26 mouse cellular contexts compared by ENCODE assay signal in genomic region chr12:107457835-107458234, GRCm38 (mm10). TPM values are rescaled to one million over a fixed set of nuclear protein-coding genes. Genes with fewer than 3 reads are reported as not detected.
DNase-seq lines count a peak whose midpoint lies in the region; ATAC-seq lines count a peak whose summit lies in the region.
"Had no signal": no experiment of that assay in that cellular context is flagged by ENCODE, and none has a peak within 500 bp of the region (broad histone marks: within the 10 kb centered on the region; RNA-seq: fewer than 3 reads in every experiment).

No protein-coding gene starts in this region.

- no peak overlapping the region for H3K27ac ChIP-seq in heart, embryonic 14.5 days (replicated peaks in 1 of 2; ENCODE audit: control insufficient read depth in 1 of 2, insufficient read depth in 1 of 2, low read depth in 2 of 2, low read length in 2 of 2)
- H3K27ac ChIP-seq in midbrain, embryonic 10.5 days (replicated peaks): 0 out of 2 replicates have a peak overlapping the region, but pooled peaks have one; percentile 9
- no peak overlapping the region for H3K27ac ChIP-seq in midbrain, embryonic 15.5 days
- H3K27ac ChIP-seq: embryonic facial prominence, embryonic 13.5 days; forebrain, embryonic 10.5 days; hindbrain, embryonic 13.5 days; hindbrain, postnatal 0 days had no signal

- H3K9ac ChIP-seq in heart, embryonic 14.5 days (ENCODE audit: low read length): no peak overlapping the region
- no peak overlapping the region for H3K9ac ChIP-seq in midbrain, embryonic 15.5 days
- H3K9ac ChIP-seq: embryonic facial prominence, embryonic 13.5 days; hindbrain, embryonic 13.5 days had no signal

- H3K36me3 ChIP-seq in heart, embryonic 14.5 days (ENCODE audit: control insufficient read depth, insufficient read depth, low read length): no peaks in the 10 kb centered on the region
- H3K36me3 ChIP-seq in midbrain, embryonic 10.5 days: no peaks in the 10 kb centered on the region
- H3K36me3 ChIP-seq in midbrain, embryonic 15.5 days (replicated peaks): no peaks in the 10 kb centered on the region
- H3K36me3 ChIP-seq: embryonic facial prominence, embryonic 13.5 days; forebrain, embryonic 10.5 days; G1E; hindbrain, embryonic 13.5 days had no signal

- no peaks in the 10 kb centered on the region for H3K9me3 ChIP-seq in heart, embryonic 14.5 days (ENCODE audit: control insufficient read depth, low read length)
- H3K9me3 ChIP-seq in midbrain, embryonic 10.5 days (replicated peaks): no peaks in the 10 kb centered on the region
- no peaks in the 10 kb centered on the region for H3K9me3 ChIP-seq in midbrain, embryonic 15.5 days
- H3K9me3 ChIP-seq: embryonic facial prominence, embryonic 13.5 days; forebrain, embryonic 10.5 days; hindbrain, embryonic 13.5 days had no signal

- peak overlapping the region; percentile 3; the same call in 1 of the 2 replicates for H3K4me2 ChIP-seq in heart, embryonic 14.5 days (ENCODE audit: low read length)
- H3K4me2 ChIP-seq in midbrain, embryonic 15.5 days: no peak overlapping the region
- H3K4me2 ChIP-seq: embryonic facial prominence, embryonic 13.5 days; hindbrain, embryonic 13.5 days had no signal

- H3K4me3 ChIP-seq in heart, embryonic 14.5 days (ENCODE audit: control insufficient read depth in 1 of 2, insufficient read depth in 1 of 2, low read depth in 1 of 2, low read length in 2 of 2): no peak overlapping the region
- H3K4me3 ChIP-seq in midbrain, embryonic 10.5 days: no peak overlapping the region
- no peak overlapping the region for H3K4me3 ChIP-seq in midbrain, embryonic 15.5 days
- H3K4me3 ChIP-seq: embryonic facial prominence, embryonic 13.5 days; erythroblast, embryonic 14.5 days; forebrain, embryonic 10.5 days; hindbrain, embryonic 13.5 days had no signal

- ATAC-seq in heart, embryonic 14.5 days (ENCODE audit: insufficient number of reproducible peaks, insufficient read depth, low FRiP score, low read depth): no peak
- ATAC-seq in midbrain, embryonic 15.5 days (replicated peaks): no peak
- ATAC-seq in frontal cortex, adult (ENCODE audit: low TSS enrichment): no peak
- ATAC-seq: CD4-positive, CD25-positive, alpha-beta regulatory T cell, adult 4 months; forebrain, embryonic 14.5 days; hindbrain, postnatal 0 days had no signal

- DNase-seq in embryo, embryonic 11 days: peak; percentile 16
- DNase-seq in embryo, embryonic 10 days (ENCODE audit: low spot score): no peak
- DNase-seq in heart, postnatal 36 days: no peak
- DNase-seq in midbrain, embryonic 10.5 days (ENCODE audit: low spot score): no peak
- DNase-seq: adrenal gland, adult 8-10 months; adrenal gland, postnatal 36 days; B cell, adult 2 months; cerebellum, adult 2 months; cerebellum, postnatal 10 days; gastrocnemius, postnatal 36 days; heart, adult 11 months; kidney, adult 11 months had no signal

- 30% methylated on average over 9 of the region's 9 CpGs for WGBS in heart, embryonic 14.5 days
- WGBS in midbrain, embryonic 10.5 days: 85% methylated on average over 9 of the region's 9 CpGs
- whole genome bisulfite sequencing in midbrain, embryonic 15.5 days: 78% methylated on average over 9 of the region's 9 CpGs

- intact Hi-C loops in heart, postnatal 36 days (cut with DNase I): no loop called here

- no peaks in the 10 kb centered on the region for H3K27me3 ChIP-seq in heart, embryonic 14.5 days (ENCODE audit: control insufficient read depth, insufficient read depth, low read length)
- no peaks in the 10 kb centered on the region for H3K27me3 ChIP-seq in midbrain, embryonic 10.5 days (ENCODE audit: low read depth, poor library complexity, severe bottlenecking)
- H3K27me3 ChIP-seq in midbrain, embryonic 15.5 days (replicated peaks): no peaks in the 10 kb centered on the region
- H3K27me3 ChIP-seq: embryonic facial prominence, embryonic 13.5 days; hindbrain, embryonic 13.5 days had no signal

- no peaks in the 10 kb centered on the region; a peak in 1 of 4 replicates for H3K4me1 ChIP-seq in heart, embryonic 14.5 days (ENCODE audit: control insufficient read depth in 2 of 2, insufficient read depth in 2 of 2, low read length in 2 of 2)
- peaks cover 8% of the 10 kb centered on the region; the same call in 1 of the 2 replicates for H3K4me1 ChIP-seq in midbrain, embryonic 10.5 days
- no peaks in the 10 kb centered on the region for H3K4me1 ChIP-seq in midbrain, embryonic 15.5 days
- H3K4me1 ChIP-seq: forebrain, embryonic 10.5 days; hindbrain, embryonic 13.5 days had no signal

RNA-seq across cellular contexts. Expression of gene 3110018I06Rik, which starts 30.6 kb away (rescaled TPM):
- polyA plus RNA-seq in heart, embryonic 14.5 days (2014; fragmentation: Nextera tagmentation; extraction: Ambion mirVana): not detected in 2 replicates
- not detected for total RNA-seq in heart, postnatal 36 days (2021)
- polyA plus RNA-seq in midbrain, embryonic 10.5 days (2016; fragmentation: Nextera tagmentation; extraction: Ambion mirVana): not detected in 2 replicates
- not detected in 2 replicates for polyA plus RNA-seq in midbrain, embryonic 15.5 days (2015; fragmentation: Nextera tagmentation; extraction: Ambion mirVana)
- total RNA-seq: adrenal gland, adult 8-10 months; adrenal gland, postnatal 36 days; G1E; gastrocnemius, adult 8-10 months; gastrocnemius, postnatal 36 days; hindbrain, postnatal 0 days had no signal
- polyA plus RNA-seq: CD4-positive, CD25-positive, alpha-beta regulatory T cell, adult 4 months; cerebellum, adult 2 months; embryonic facial prominence, embryonic 13.5 days; erythroblast, embryonic 14.5 days; forebrain, embryonic 10.5 days; forebrain, embryonic 14.5 days; G1E; heart, postnatal 0 days; hindbrain, embryonic 13.5 days; hindbrain, postnatal 0 days; intestine, embryonic 14.5 days had no signal
